Mouse (Mus musculus) neural tube, embryonic 11.5 days (tissue): ENCODE results near the gene Plin2. TPM values are rescaled to one million over a fixed set of nuclear protein-coding genes. Genes with fewer than 3 reads are reported as not detected.

Experiments used
- ATAC-seq: fragments of 200-750 bp; cut with Nextera tagmentation; 2 replicates; pipeline ENCODE4 v1.8.0; 2017; ENCODE audit warnings: moderate number of reproducible peaks, mild to moderate bottlenecking, moderate TSS enrichment, moderate library complexity; ENCODE audit not compliant: insufficient read depth, low FRiP score, low TSS enrichment
- DNase-seq: peaks from one replicate; pipeline ENCODE4 v3.0.0-alpha.2; 2015; ENCODE audit warnings: low spot score
- H3K27ac ChIP-seq: fragments of 300-500 bp; sonication (generic); 2 replicates; pipeline ENCODE4 v1.5.1; 2014; ENCODE audit warnings: low read depth, mild to moderate bottlenecking, low read length
- H3K27me3 ChIP-seq: fragments of 300-500 bp; sonication (generic); 2 replicates; pipeline ENCODE4 v1.6.1; 2014; ENCODE audit warnings: mild to moderate bottlenecking, low read length, mixed read lengths; ENCODE audit not compliant: control insufficient read depth, insufficient read depth
- H3K36me3 ChIP-seq: fragments of 300-500 bp; sonication (generic); 2 replicates; pipeline ENCODE4 v1.6.1; 2014; ENCODE audit warnings: mild to moderate bottlenecking, low read length, moderate library complexity, mixed read lengths; ENCODE audit not compliant: control insufficient read depth, insufficient read depth
- H3K4me1 ChIP-seq: fragments of 300-500 bp; sonication (generic); 2 replicates; pipeline ENCODE4 v1.6.1; 2014; ENCODE audit warnings: low read length, mixed read lengths; ENCODE audit not compliant: control insufficient read depth, insufficient read depth
- H3K4me2 ChIP-seq: fragments of 300-500 bp; sonication (generic); 2 replicates; pipeline ENCODE4 v1.6.1; 2014; ENCODE audit warnings: low read depth, mild to moderate bottlenecking, moderate library complexity
- H3K4me3 ChIP-seq: fragments of 300-500 bp; sonication (generic); 2 replicates; pipeline ENCODE4 v1.5.1; 2014; ENCODE audit warnings: low read depth, low read length
- H3K9ac ChIP-seq: fragments of 300-500 bp; sonication (generic); 2 replicates; pipeline ENCODE4 v1.6.1; 2014; ENCODE audit warnings: mild to moderate bottlenecking, low read length
- H3K9me3 ChIP-seq: fragments of 300-500 bp; sonication (generic); 2 replicates; pipeline ENCODE4 v1.6.1; 2016; ENCODE audit warnings: low read length; ENCODE audit not compliant: control insufficient read depth
- WGBS: fragments of 180-500 bp; shearing (Covaris S2); extraction: QIAGEN DNeasy Blood & Tissue Kit; methylation state at CpG from one replicate; pipeline ENCODE4 v1.1.7; 2014; 5-methylcytosine and 5-hydroxymethylcytosine counted together
- polyA plus RNA-seq: library from polyadenylated mRNA; unstranded; fragments of >200 nt; fragmentation: Nextera tagmentation; extraction: Ambion mirVana; gene quantifications from 2 replicates; pipeline ENCODE4 v1.2.1, GENCODE M21; 2014

Plin2 gene
- polyA plus RNA-seq, 1 experiment from 2014 or later = 84.2 TPM

DNA sequence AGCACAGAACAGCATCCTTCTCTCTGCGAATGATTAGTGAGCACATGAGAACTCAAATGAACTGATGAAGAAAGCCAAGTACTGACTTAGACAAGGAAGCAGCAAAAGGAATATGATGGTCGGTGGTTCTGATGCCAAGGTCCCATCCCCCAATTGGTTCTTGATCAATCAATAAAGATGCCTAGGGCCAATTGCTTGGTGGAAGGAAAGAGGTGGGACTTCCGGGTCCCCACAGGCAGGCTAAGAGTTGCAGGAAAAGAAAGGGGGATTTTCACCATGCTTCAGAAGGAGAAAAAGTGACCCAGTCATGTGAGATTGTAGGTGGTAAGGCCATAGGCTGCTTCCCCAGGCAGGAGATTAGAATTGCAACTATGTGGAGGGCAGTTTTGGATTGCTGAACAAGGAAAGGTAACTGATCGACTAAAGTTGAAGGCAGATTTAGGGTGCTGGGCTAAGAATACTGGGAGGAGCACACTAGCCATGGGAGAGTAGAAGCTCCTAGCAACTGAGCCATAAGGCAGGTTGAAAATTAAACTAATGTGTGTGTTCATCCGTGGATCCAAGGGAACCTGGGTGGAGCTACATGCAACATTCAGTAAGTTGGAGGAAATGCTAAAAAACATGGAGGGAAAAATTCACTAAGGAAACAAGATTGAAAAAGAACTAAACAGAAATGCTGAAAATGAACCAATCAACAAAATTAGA, 29.5 kb upstream of the Plin2 start:
- Histone ChIP-seq H3K27ac (no peak overlapping the region), H3K4me3 (no peak overlapping the region), H3K9ac (no peak overlapping the region), H3K9me3 (no peaks in the 10 kb centered on the region), H3K4me2 (no peak overlapping the region), H3K27me3 (no peaks in the 10 kb centered on the region), H3K36me3 (no peaks in the 10 kb centered on the region), H3K4me1 (no peaks in the 10 kb centered on the region)
- ATAC-seq = no peak
- no peak for DNase-seq
- 78% methylated on average over 5 of the region's 5 CpGs for WGBS

- Histone ChIP-seq H3K27ac (no peak overlapping the region), H3K4me3 (no peak overlapping the region)
Observed at GRCm38 (mm10) chr4:86696890-86697289, 27.0 kb upstream of the Plin2 start.

DNA sequence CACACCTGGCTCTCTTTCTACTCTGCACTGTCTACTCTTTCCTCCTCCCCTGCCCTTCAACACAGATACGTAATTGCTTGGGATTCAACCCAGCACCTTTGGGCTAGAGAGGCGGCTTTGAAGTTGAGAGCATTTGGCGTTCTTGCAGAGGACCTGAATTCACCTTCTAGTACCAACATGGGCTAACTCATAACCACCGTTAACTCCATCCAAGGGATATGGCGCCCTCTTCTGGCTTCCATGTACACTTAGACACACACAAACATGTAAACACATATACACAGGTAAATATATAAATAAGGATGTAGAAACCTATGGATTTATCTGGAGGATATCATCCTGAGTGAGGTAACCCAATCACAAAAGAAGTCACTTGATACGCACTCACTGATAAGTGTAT, 25.2 kb upstream of the Plin2 start:
- DNase-seq (no peak), ATAC-seq (no peak)
- H3K4me2 ChIP-seq = no peak overlapping the region
- H3K4me3 ChIP-seq = no peak overlapping the region
- no peaks in the 10 kb centered on the region for H3K4me1 ChIP-seq
- no peaks in the 10 kb centered on the region for H3K9me3 ChIP-seq
- no peak overlapping the region for H3K27ac ChIP-seq
- no peak overlapping the region for H3K9ac ChIP-seq
- no peaks in the 10 kb centered on the region for H3K36me3 ChIP-seq
- no peaks in the 10 kb centered on the region for H3K27me3 ChIP-seq
- WGBS = 50% methylated on average over 6 of the region's 6 CpGs

More at GRCm38 (mm10) chr4:86696890-86697289, 27.0 kb upstream of the Plin2 start:
- DNase-seq (peak; percentile 56), ATAC-seq (peak; percentile 75; the same call in 1 of the 2 replicates)
- Histone ChIP-seq H3K27me3 (no peaks in the 10 kb centered on the region), H3K9ac (no peak overlapping the region), H3K9me3 (no peaks in the 10 kb centered on the region), H3K4me2 (no peak overlapping the region), H3K4me1 (no peaks in the 10 kb centered on the region), H3K36me3 (no peaks in the 10 kb centered on the region)
- 11% methylated on average over 4 of the region's 4 CpGs for WGBS

- no peaks in the 10 kb centered on the region for H3K9me3 ChIP-seq
- no peaks in the 10 kb centered on the region for H3K36me3 ChIP-seq
- WGBS = 92% methylated on average over 7 of the region's 7 CpGs
- H3K4me2 ChIP-seq = no peak overlapping the region
- no peak overlapping the region for H3K27ac ChIP-seq
- DNase-seq (no peak), ATAC-seq (no peak)
- no peak overlapping the region for H3K9ac ChIP-seq
- H3K4me3 ChIP-seq = no peak overlapping the region
- H3K4me1 ChIP-seq = no peaks in the 10 kb centered on the region
- no peaks in the 10 kb centered on the region for H3K27me3 ChIP-seq
Observed at GRCm38 (mm10) chr4:86692931-86693330, 23.1 kb upstream of the Plin2 start.

GRCm38 (mm10) chr4:86691290-86691689, 21.4 kb upstream of the Plin2 start:
- Histone ChIP-seq H3K4me2 (no peak overlapping the region), H3K36me3 (no peaks in the 10 kb centered on the region), H3K9me3 (no peaks in the 10 kb centered on the region), H3K4me1 (no peaks in the 10 kb centered on the region), H3K27me3 (no peaks in the 10 kb centered on the region), H3K27ac (no peak overlapping the region), H3K9ac (no peak overlapping the region), H3K4me3 (no peak overlapping the region)
- 60% methylated on average over 4 of the region's 4 CpGs for WGBS
- ATAC-seq = no peak
- DNase-seq = no peak

- no peak overlapping the region for H3K27ac ChIP-seq
- no peak for DNase-seq
- no peak for ATAC-seq
- H3K4me3 ChIP-seq = no peak overlapping the region
- H3K27me3 ChIP-seq = no peaks in the 10 kb centered on the region
- H3K36me3 ChIP-seq = no peaks in the 10 kb centered on the region
- 89% methylated on average over 6 of the region's 6 CpGs for WGBS
- no peak overlapping the region for H3K4me2 ChIP-seq
- H3K9me3 ChIP-seq = no peaks in the 10 kb centered on the region
- H3K9ac ChIP-seq = no peak overlapping the region
- H3K4me1 ChIP-seq = no peaks in the 10 kb centered on the region
Observed at GRCm38 (mm10) chr4:86690768-86691167, 20.9 kb upstream of the Plin2 start.

GRCm38 (mm10) chr4:86690194-86690593, 20.3 kb upstream of the Plin2 start:
- Histone ChIP-seq H3K27ac (no peak overlapping the region), H3K9ac (no peak overlapping the region), H3K4me1 (no peaks in the 10 kb centered on the region), H3K9me3 (no peaks in the 10 kb centered on the region), H3K4me2 (no peak overlapping the region), H3K36me3 (no peaks in the 10 kb centered on the region), H3K27me3 (no peaks in the 10 kb centered on the region), H3K4me3 (no peak overlapping the region)
- ATAC-seq = no peak
- 70% methylated on average over 7 of the region's 7 CpGs for WGBS
- no peak for DNase-seq

DNA sequence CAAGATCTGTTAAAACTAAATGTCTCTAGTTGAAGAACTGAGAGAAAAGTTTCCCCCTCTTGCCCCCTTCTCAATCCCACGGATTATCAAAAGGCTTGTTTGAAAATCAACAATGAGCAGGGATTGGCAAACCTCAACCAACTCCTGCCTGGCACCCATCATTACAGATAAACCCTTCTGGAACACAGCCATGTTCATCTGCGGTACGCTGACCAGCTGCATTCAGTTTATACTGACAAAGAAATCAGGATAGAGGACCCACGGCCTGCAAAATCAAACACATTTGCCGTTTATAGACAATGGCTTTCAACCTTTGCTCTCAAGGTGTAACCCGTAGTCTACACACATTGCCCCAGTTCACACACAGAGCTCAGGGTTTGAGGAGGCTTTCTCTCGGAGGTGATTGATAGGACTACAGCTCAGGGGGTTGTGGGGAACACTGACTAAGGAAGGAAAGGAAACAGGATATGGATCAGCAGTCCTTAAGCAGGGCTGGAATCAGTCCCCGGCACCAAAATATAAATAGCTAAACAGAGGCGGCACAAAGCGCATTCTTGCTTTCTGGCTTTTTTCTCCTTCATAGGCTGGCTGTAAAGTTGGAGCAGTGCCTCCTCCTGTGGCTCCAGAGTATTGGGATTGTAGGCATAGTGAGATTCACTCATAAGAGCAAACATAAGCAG, 19.3 kb upstream of the Plin2 start:
- no peak overlapping the region for H3K4me2 ChIP-seq
- H3K9ac ChIP-seq = no peak overlapping the region
- H3K36me3 ChIP-seq = no peaks in the 10 kb centered on the region
- whole genome bisulfite sequencing = 86% methylated on average over 10 of the region's 10 CpGs
- no peak overlapping the region for H3K27ac ChIP-seq
- H3K4me1 ChIP-seq = no peaks in the 10 kb centered on the region
- H3K27me3 ChIP-seq = no peaks in the 10 kb centered on the region
- ATAC-seq = no peak
- DNase-seq = no peak
- H3K4me3 ChIP-seq = no peak overlapping the region
- H3K9me3 ChIP-seq = no peaks in the 10 kb centered on the region

GRCm38 (mm10) chr4:86686564-86686963, 16.7 kb upstream of the Plin2 start:
- no peaks in the 10 kb centered on the region for H3K4me1 ChIP-seq
- no peak overlapping the region for H3K27ac ChIP-seq
- H3K4me3 ChIP-seq = no peak overlapping the region
- no peak for DNase-seq
- no peaks in the 10 kb centered on the region for H3K27me3 ChIP-seq
- H3K36me3 ChIP-seq = no peaks in the 10 kb centered on the region
- 79% methylated on average over 3 of the region's 3 CpGs for WGBS
- H3K9me3 ChIP-seq = no peaks in the 10 kb centered on the region
- no peak overlapping the region for H3K9ac ChIP-seq
- H3K4me2 ChIP-seq = no peak overlapping the region
- no peak for ATAC-seq
